Mouse (Mus musculus) bone marrow, adult 2 months (tissue): ENCODE results near the gene Cpa4. TPM values are rescaled to one million over a fixed set of nuclear protein-coding genes. Genes with fewer than 3 reads are reported as not detected.

Source experiments
- H3K27ac ChIP-seq: fragments of 200-500 bp; 2 replicates; pipeline ENCODE4 v1.5.1; 2012; ENCODE audit warnings: low read depth, mild to moderate bottlenecking, control low read depth, inconsistent platforms, low read length; ENCODE audit not compliant: control insufficient read depth, poor library complexity, insufficient read depth
- H3K4me1 ChIP-seq: fragments of 200-500 bp; 2 replicates; pipeline ENCODE4 v1.6.1; 2011; ENCODE audit warnings: low read length; ENCODE audit not compliant: control insufficient read depth, insufficient read depth
- H3K4me3 ChIP-seq: fragments of 200-500 bp; replicated peaks from 2 replicates; pipeline ENCODE3; 2011; ENCODE audit warnings: mild to moderate bottlenecking, low read depth, low read length, control low read depth; ENCODE audit not compliant: control insufficient read depth
- CTCF ChIP-seq: fragments of 200-500 bp; IDR thresholded peaks from 2 replicates; pipeline ENCODE4 v1.5.1; 2011; ENCODE audit warnings: low read length, control low read depth; ENCODE audit not compliant: control insufficient read depth, insufficient read depth
- POLR2A ChIP-seq: fragments of 200-500 bp; IDR thresholded peaks from 2 replicates; pipeline ENCODE4 v1.6.1; 2011; ENCODE audit warnings: low read depth, mild to moderate bottlenecking, control low read depth, low read length, borderline replicate concordance; ENCODE audit not compliant: control insufficient read depth
- WGBS: fragments of 180-500 bp; shearing (Covaris S2); methylation state at CpG from one replicate; pipeline ENCODE4 v1.1.7; 2018; 5-methylcytosine and 5-hydroxymethylcytosine counted together
- polyA plus RNA-seq: library from polyadenylated mRNA; stranded (reverse); fragments of >200 nt; gene quantifications from 2 replicates; pipeline ENCODE4 v1.2.4, GENCODE M21; 2011; ENCODE audit warnings: low replicate concordance; ENCODE audit not compliant: missing spikeins, insufficient read depth, insufficient read length

The Cpa4 gene
- polyA plus RNA-seq, 1 experiment = not detected

GRCm38 (mm10) chr6:30620591-30620990, 52.4 kb downstream of the Cpa4 start:
- H3K4me1 ChIP-seq = peaks cover 3% of the 10 kb centered on the region; the same call in 1 of the 2 replicates
- H3K4me3 ChIP-seq = no peak overlapping the region
- TF ChIP-seq POLR2A = no peak
- no peak for TF ChIP-seq CTCF
- 70% methylated on average over 4 of the region's 4 CpGs for WGBS
- H3K27ac ChIP-seq = no peak overlapping the region

DNA sequence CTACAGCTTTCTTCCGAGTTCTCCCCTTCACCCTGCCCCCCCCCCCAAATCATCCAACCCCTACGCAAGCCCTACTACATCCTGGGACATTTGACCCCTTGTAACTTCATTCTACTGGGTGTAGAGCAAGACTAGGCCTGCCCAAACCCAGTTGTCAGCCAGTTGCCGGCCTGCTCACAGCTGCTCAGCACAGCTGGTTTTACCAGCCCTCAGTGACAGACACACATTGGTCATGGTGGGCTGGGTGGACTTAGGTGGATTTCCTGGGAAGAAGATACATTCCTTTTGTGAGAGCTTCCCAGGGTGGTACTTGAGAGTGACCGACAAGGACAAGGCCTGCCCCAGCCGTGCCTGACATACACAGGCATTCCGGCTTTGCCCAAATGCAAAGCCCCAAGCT, 52.8 kb downstream of the Cpa4 start:
- Histone ChIP-seq H3K27ac (no peak overlapping the region), H3K4me3 (no peak overlapping the region), H3K4me1 (peaks cover 3% of the 10 kb centered on the region; the same call in 1 of the 2 replicates)
- TF ChIP-seq CTCF = no peak
- no peak for TF ChIP-seq POLR2A
- 87% methylated on average over 6 of the region's 6 CpGs for whole genome bisulfite sequencing

DNA sequence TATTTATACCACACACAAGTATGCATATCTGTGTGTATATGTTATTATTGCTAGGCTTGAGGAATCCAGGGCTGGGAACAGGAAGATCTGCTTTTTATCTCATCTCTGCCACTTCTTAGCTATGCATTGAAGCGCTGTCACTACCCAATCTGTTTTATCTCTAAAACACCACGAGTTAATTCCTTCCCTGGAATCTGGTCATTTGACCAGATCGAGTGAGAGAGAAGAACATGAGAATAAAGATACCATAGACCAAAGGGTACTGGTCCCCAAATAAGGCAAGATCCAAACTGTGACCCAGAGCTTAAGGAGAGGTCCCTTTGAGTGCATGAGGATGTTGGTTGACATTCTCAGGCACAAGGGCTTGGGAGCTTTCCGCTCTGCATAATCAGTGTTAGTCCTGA, 53.8 kb downstream of the Cpa4 start:
- TF ChIP-seq POLR2A (no peak), CTCF (no peak)
- Histone ChIP-seq H3K27ac (no peak overlapping the region), H3K4me1 (peaks cover 2% of the 10 kb centered on the region; the same call in 1 of the 2 replicates), H3K4me3 (no peak overlapping the region)
- 54% methylated on average over 4 of the region's 4 CpGs for whole genome bisulfite sequencing

DNA sequence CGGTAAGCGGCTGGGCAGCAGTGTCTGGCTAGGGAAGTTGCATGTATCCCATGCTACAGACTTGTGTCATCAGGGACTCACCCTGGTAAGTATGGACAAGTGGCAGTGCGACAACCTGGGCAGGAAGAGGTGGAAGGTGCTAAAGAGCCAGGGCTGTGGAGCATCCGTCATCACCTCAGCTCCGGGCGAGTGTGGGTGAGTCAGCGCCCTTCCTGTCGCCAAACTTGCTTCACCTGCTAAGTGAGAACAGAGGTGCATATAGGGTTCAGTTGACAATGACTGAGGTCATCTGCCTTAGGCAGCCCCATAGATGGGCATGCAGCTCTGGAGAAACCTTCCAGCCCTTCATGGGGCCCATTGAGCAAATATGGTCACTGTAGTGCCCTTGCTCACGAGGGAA, 56.6 kb downstream of the Cpa4 start:
- H3K4me1 ChIP-seq = peaks cover 1% of the 10 kb centered on the region; the same call in 1 of the 2 replicates
- no peak overlapping the region for H3K27ac ChIP-seq
- no peak overlapping the region for H3K4me3 ChIP-seq
- no peak for TF ChIP-seq CTCF
- no peak for TF ChIP-seq POLR2A
- WGBS = 82% methylated on average over 9 of the region's 9 CpGs

DNA sequence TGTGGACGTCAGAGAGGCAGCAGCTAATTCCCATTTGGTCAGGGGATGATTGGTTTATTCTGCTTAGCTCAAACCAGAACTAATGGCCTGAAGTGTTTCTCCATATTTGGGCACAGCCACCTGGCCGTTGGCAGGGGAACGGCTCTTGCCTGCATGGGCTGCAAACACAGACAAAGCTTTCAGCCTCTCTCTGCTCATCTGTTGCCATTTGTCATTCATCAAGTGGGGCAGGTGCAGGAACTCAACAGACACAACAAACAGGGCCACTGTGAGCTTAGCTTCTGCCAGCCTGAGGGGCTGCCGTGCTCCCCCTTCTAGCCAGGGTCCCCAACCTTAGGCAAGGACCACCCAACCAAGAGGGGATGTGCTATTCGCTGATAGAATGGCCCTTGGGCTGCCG, 60.0 kb downstream of the Cpa4 start:
- 84% methylated on average over 6 of the region's 6 CpGs for WGBS
- H3K4me3 ChIP-seq = no peak overlapping the region
- peaks cover 1% of the 10 kb centered on the region; the same call in 1 of the 2 replicates for H3K4me1 ChIP-seq
- H3K27ac ChIP-seq = no peak overlapping the region
- TF ChIP-seq POLR2A = no peak
- TF ChIP-seq CTCF = no peak

DNA sequence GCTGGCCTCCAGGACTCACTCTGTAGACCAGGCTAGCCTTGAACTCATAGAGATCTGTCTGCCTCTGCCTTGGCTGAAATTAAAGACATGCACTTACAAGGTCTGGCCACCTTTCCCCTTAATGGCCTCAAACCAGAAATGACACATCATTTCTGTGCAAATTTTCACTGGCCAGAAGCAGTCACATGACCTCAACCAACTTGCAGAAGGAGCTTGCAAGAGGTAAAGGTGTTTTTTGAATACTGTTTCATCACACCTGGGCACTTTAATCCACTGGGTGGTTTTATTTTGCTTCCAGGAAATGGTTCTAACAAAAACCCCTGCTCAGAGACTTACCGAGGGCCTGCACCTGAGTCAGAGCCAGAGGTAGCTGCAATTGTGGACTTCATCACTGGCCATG, 61.8 kb downstream of the Cpa4 start:
- no peak overlapping the region for H3K4me3 ChIP-seq
- peaks cover 1% of the 10 kb centered on the region; the same call in 1 of the 2 replicates for H3K4me1 ChIP-seq
- WGBS = 54% methylated on average over 1 of the region's 1 CpGs
- no peak overlapping the region for H3K27ac ChIP-seq
- no peak for TF ChIP-seq POLR2A
- no peak for TF ChIP-seq CTCF

DNA sequence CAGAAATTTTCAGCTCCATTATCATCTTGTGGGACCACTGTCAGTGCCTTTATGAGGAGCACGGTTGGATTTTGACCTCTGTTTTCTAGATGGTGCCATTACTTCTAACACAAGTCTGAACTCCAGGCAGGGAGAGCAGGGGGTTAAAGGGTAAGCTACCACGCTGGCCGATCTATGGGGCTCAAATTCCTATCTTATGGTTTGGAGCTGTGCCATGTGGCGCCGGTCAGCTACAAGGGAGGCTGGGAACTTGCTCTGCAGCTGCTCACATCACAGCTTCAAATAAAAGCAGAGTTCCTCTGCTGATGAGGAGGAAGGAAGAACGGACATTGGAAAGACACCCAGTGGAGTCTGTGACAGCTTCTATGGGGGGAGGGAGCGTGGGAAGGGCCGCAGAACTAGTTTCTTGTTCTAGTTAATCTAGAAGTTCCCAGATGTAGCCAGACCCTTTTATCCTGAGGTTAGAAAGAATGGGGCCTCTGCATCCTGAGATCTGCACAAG, 67.2 kb downstream of the Cpa4 start:
- Histone ChIP-seq H3K4me3 (no peak overlapping the region), H3K4me1 (no peaks in the 10 kb centered on the region; the same call in 1 of the 2 replicates), H3K27ac (no peak overlapping the region)
- 63% methylated on average over 8 of the region's 8 CpGs for WGBS
- TF ChIP-seq CTCF (no peak), POLR2A (no peak)

DNA sequence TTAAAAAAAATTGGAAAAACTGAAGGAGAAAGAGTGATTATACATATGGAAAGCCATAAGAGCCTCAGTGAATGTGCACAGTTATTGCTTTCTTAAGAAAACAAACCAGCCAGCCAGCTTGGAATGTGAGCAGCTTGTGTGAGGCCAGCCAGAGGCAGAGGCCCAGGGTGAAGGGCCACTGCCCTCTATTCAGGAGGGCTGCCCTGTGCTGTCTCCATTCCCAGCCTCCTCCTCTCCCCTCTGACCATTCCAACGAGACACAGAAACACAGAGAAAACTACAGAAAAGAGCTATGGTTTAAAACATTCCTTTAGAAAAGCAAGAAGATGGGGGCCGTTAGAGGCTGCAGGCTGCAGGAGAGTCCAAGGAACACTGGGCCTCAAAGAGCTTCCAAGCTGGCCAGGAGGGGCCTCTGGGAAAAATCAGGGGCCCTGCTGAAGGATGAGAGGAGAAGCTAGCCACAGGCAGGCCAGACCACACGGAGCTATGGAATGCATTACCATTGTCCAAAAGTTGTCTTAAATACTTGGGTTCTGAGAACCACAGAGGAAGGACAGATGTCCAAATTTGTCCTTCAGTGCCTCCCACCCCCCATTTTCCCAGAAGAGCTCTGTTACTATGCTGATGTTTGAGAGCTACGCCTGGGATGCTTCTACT, 68.1 kb downstream of the Cpa4 start:
- WGBS = 84% methylated on average over 4 of the region's 4 CpGs
- Histone ChIP-seq H3K4me3 (no peak overlapping the region), H3K27ac (no peak overlapping the region), H3K4me1 (no peaks in the 10 kb centered on the region; the same call in 1 of the 2 replicates)
- TF ChIP-seq POLR2A (no peak), CTCF (no peak)

- Histone ChIP-seq H3K4me1 (no peaks in the 10 kb centered on the region; the same call in 1 of the 2 replicates), H3K27ac (no peak within 1 kb of the TSS; the same call in 1 of the 2 replicates), H3K4me3 (no peak within 1 kb of the TSS)
- TF ChIP-seq POLR2A = no peak
- 75% methylated on average over 5 of the region's 5 CpGs for WGBS
Observed at GRCm38 (mm10) chr6:30638674-30639268, 70.6 kb downstream of the Cpa4 start, which contains the start of gene Cpa1. TSS of gene Cpa1 (plus strand) at chr6:30639218.

Other genes starting within 250 kb of the Cpa4 start
- gene Zc3hc1, start 177.3 kb upstream of the Cpa4 start, polyA plus RNA-seq = 9.1 and 17.1 TPM in 2 replicates
- 8.6 and 15.5 TPM in 2 replicates for gene Klhdc10, start 166.5 kb upstream of the Cpa4 start, polyA plus RNA-seq
- gene Tmem209, start 58.6 kb upstream of the Cpa4 start, polyA plus RNA-seq = 12.7 and 15.2 TPM in 2 replicates
- gene Ssmem1, start 58.5 kb upstream of the Cpa4 start, polyA plus RNA-seq = not detected in 2 replicates
- gene Cpa2, start 26.8 kb upstream of the Cpa4 start, polyA plus RNA-seq = not detected in 2 replicates
- not detected in 2 replicates for gene Cpa5, start 42.6 kb downstream of the Cpa4 start, polyA plus RNA-seq
- not detected in 2 replicates for gene Cpa1, start 70.8 kb downstream of the Cpa4 start, polyA plus RNA-seq
- 5.4 and 6.5 TPM in 2 replicates for gene Cep41, start 125.4 kb downstream of the Cpa4 start, polyA plus RNA-seq
- gene Mest, start 155.2 kb downstream of the Cpa4 start, polyA plus RNA-seq = 2.8 and 8.2 TPM in 2 replicates